Mouse (Mus musculus) bone marrow, adult 2 months (tissue): ENCODE measurements around the gene Cnpy3.

ENCODE experiments used
- CTCF ChIP-seq: fragments of 200-500 bp; IDR thresholded peaks from 2 replicates; pipeline ENCODE4 v1.5.1; 2011; ENCODE audit warnings: low read length, control low read depth; ENCODE audit not compliant: control insufficient read depth, insufficient read depth
- POLR2A ChIP-seq: fragments of 200-500 bp; IDR thresholded peaks from 2 replicates; pipeline ENCODE4 v1.6.1; 2011; ENCODE audit warnings: low read depth, mild to moderate bottlenecking, control low read depth, low read length, borderline replicate concordance; ENCODE audit not compliant: control insufficient read depth

DNA sequence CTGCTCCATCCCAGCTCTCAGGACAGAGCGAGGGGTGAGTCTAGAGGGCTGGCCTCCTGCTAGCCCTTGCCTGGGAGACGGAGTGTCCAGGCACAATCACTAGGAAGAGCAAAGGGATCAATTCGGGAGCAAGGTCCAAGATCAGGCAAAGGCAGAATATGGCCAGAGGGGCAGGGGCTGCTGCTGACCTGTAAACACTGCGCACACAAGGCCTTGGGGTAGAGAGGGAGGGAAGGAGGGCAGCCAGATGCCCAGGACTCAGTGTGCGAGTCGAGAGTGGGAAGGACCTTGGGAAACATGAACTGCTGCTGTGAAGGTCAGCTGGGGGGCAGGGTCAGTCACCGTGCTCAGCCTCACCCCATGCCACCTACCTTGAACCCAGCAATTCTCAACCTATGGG lies 16.7 kb downstream of the Cnpy3 start:
- no peak for TF ChIP-seq POLR2A
- TF ChIP-seq CTCF = no peak
